Mouse (Mus musculus) liver, embryonic 14.5 days (tissue): ENCODE data around the gene Cdc7.

Experiments used
- CTCF ChIP-seq: IDR thresholded peaks from 2 replicates; pipeline ENCODE4 v1.5.1; 2016; ENCODE audit warnings: antibody characterized with exemption, low read depth, control low read depth
- EP300 ChIP-seq: IDR thresholded peaks from 2 replicates; pipeline ENCODE4 v1.6.1; 2016; ENCODE audit warnings: antibody characterized with exemption, low read depth

GRCm38 (mm10) chr5:106982298-106982952 is 18.3 kb downstream of the Cdc7 start:
- TF ChIP-seq CTCF (no peak), EP300 (no peak)
